Mouse (Mus musculus) C2C12 (cell line): ENCODE measurements around the gene Nrbf2. TPM values are rescaled to one million over a fixed set of nuclear protein-coding genes. Genes with fewer than 3 reads are reported as not detected.

Experiments
- H3K27me3 ChIP-seq: one replicate; pipeline ENCODE4 v1.6.1; 2011; ENCODE audit not compliant: control insufficient read depth, insufficient read depth, insufficient read length
- H3K36me3 ChIP-seq: one replicate; pipeline ENCODE4 v1.6.1; 2011; ENCODE audit not compliant: control insufficient read depth, insufficient read depth
- H3K4me3 ChIP-seq: one replicate; pipeline ENCODE4 v1.5.1; 2011; ENCODE audit warnings: mild to moderate bottlenecking, control low read depth; ENCODE audit not compliant: poor library complexity, insufficient read depth, severe bottlenecking
- H3K79me2 ChIP-seq: one replicate; pipeline ENCODE4 v1.6.1; 2011; ENCODE audit not compliant: control insufficient read depth, insufficient read depth
- H3K79me3 ChIP-seq: one replicate; pipeline ENCODE4 v1.6.1; 2011; ENCODE audit warnings: low read depth, control low read depth
- H3ac ChIP-seq: one replicate; pipeline ENCODE3; 2011; ENCODE audit warnings: low read depth; ENCODE audit not compliant: control insufficient read depth, insufficient read length
- CEBPB ChIP-seq: IDR thresholded peaks from one replicate; pipeline ENCODE4 v1.6.1; 2011; ENCODE audit warnings: low read depth, mild to moderate bottlenecking, control low read depth, moderate library complexity
- CTCF ChIP-seq: IDR thresholded peaks from one replicate; pipeline ENCODE4 v1.5.1; 2011; ENCODE audit not compliant: control insufficient read depth, insufficient read depth, insufficient read length
- FOSL1 ChIP-seq: IDR thresholded peaks from one replicate; pipeline ENCODE4 v1.8.0; 2011; ENCODE audit warnings: mild to moderate bottlenecking, low read length; ENCODE audit not compliant: poor library complexity, insufficient read depth, severe bottlenecking
- MAX ChIP-seq: IDR thresholded peaks from one replicate; pipeline ENCODE4 v1.6.1; 2011; ENCODE audit warnings: mild to moderate bottlenecking, control low read depth
- MYOD1 ChIP-seq: IDR thresholded peaks from one replicate; pipeline ENCODE4 v1.6.1; 2011; ENCODE audit warnings: low read depth; ENCODE audit not compliant: control insufficient read depth, insufficient read length
- MYOG ChIP-seq: IDR thresholded peaks from one replicate; pipeline ENCODE4 v1.6.1; 2011; ENCODE audit not compliant: control insufficient read depth, insufficient read length; ENCODE audit errors: extremely low read depth
- USF1 ChIP-seq: IDR thresholded peaks from one replicate; pipeline ENCODE4 v1.6.1; 2011; ENCODE audit warnings: low read depth, mild to moderate bottlenecking, control low read depth, moderate library complexity
- polyA plus RNA-seq: library from polyadenylated mRNA; unstranded; fragments of >200 nt; fragmentation: generic; extraction: Trizol; gene quantifications from one replicate; pipeline ENCODE4 v1.2.1, GENCODE M21; 2012; ENCODE audit warnings: missing spikeins

Gene Nrbf2
- polyA plus RNA-seq, 1 experiment = 14.8 TPM

- Histone ChIP-seq H3K79me3 (no peaks in the 10 kb centered on the region), H3K36me3 (no peaks in the 10 kb centered on the region), H3K79me2 (no peaks in the 10 kb centered on the region), H3K4me3 (no peak overlapping the region), H3ac (no peak overlapping the region), H3K27me3 (no peaks in the 10 kb centered on the region)
- TF ChIP-seq MYOD1 (no peak), USF1 (no peak), FOSL1 (no peak), MYOG (no peak), CTCF (no peak), MAX (no peak), CEBPB (no peak)
Observed at GRCm38 (mm10) chr10:67320207-67320859, 35.2 kb upstream of the Nrbf2 start.

- no peaks in the 10 kb centered on the region for H3K79me2 ChIP-seq
- H3K27me3 ChIP-seq = no peaks in the 10 kb centered on the region
- TF ChIP-seq MYOG = no peak
- no peak overlapping the region for H3K4me3 ChIP-seq
- H3ac ChIP-seq = no peak overlapping the region
- no peaks in the 10 kb centered on the region for H3K36me3 ChIP-seq
- no peaks in the 10 kb centered on the region for H3K79me3 ChIP-seq
Observed at GRCm38 (mm10) chr10:67319016-67319725, 34.1 kb upstream of the Nrbf2 start.

- Histone ChIP-seq H3K79me2 (no peaks in the 10 kb centered on the region), H3K27me3 (no peaks in the 10 kb centered on the region), H3K36me3 (no peaks in the 10 kb centered on the region), H3K79me3 (no peaks in the 10 kb centered on the region), H3K4me3 (no peak overlapping the region), H3ac (no peak overlapping the region)
- TF ChIP-seq CEBPB (no peak), FOSL1 (no peak), MAX (no peak)
Observed at GRCm38 (mm10) chr10:67317931-67318460, 32.9 kb upstream of the Nrbf2 start.

GRCm38 (mm10) chr10:67314811-67315435, 29.8 kb upstream of the Nrbf2 start:
- H3K4me3 ChIP-seq = no peak overlapping the region
- H3K79me2 ChIP-seq = no peaks in the 10 kb centered on the region
- H3K36me3 ChIP-seq = no peaks in the 10 kb centered on the region
- no peaks in the 10 kb centered on the region for H3K79me3 ChIP-seq
- H3K27me3 ChIP-seq = no peaks in the 10 kb centered on the region
- no peak overlapping the region for H3ac ChIP-seq
- TF ChIP-seq MYOD1 = no peak
- no peak for TF ChIP-seq USF1
- no peak for TF ChIP-seq MAX
- no peak for TF ChIP-seq MYOG
- TF ChIP-seq CTCF = peak; percentile 69
- TF ChIP-seq CEBPB = no peak
- no peak for TF ChIP-seq FOSL1

- Histone ChIP-seq H3K79me3 (no peaks in the 10 kb centered on the region), H3K79me2 (no peaks in the 10 kb centered on the region), H3K4me3 (no peak overlapping the region)
Observed at GRCm38 (mm10) chr10:67312456-67312855, 27.4 kb upstream of the Nrbf2 start.

More at GRCm38 (mm10) chr10:67312456-67312855, 27.4 kb upstream of the Nrbf2 start:
- TF ChIP-seq CEBPB (no peak), USF1 (no peak), MAX (no peak), CTCF (no peak), MYOD1 (no peak), MYOG (no peak), FOSL1 (no peak)
- no peak overlapping the region for H3ac ChIP-seq
- H3K36me3 ChIP-seq = no peaks in the 10 kb centered on the region
- H3K27me3 ChIP-seq = no peaks in the 10 kb centered on the region
